Mouse (Mus musculus): ENCODE measurements at regions not wholly inside any gene's neighbourhood (a gene's known extent, or its start where the extent isn't known, plus 50 kb on each side); places are given as distances from the start of the nearest gene placed in this dataset.

DNA sequence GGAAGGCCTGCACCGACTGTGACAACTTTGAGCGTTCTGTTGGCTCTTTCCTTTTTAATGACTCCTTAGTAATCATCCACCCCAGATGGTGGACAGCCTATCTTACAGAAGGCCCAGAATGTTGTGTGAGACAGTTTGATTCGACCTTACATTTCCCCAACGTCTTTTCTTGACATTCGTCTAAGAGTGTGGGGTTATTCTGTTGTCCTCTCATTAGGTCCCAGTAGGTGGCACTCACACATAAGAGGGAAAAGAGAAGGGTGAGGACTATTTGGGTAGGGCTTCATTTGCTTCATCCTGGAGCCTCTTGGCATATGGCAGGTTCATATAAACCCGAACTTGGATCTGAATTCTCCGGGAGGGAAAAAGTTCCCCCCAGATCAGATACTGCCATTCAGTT is 104.4 kb downstream of the Stk35 start:
- TF ChIP-seq POLR2A (IDR thresholded peaks at IDR 0.05; ENCODE audit: low read depth, low read length), result no peak
- 0 out of 2 replicates have a peak, but pooled peaks have one; percentile 31 for TF ChIP-seq CTCF (conservative IDR thresholded peaks at IDR 0.05; ENCODE audit: insufficient read depth, insufficient read length, low read depth, low read length)

All from kidney, adult 2 months (tissue).